Comparison of ENCODE assay signal across 31 mouse cellular contexts in genomic region chr17:12385049-12385794, GRCm38 (mm10). TPM values are rescaled to one million over a fixed set of nuclear protein-coding genes. Genes with fewer than 3 reads are reported as not detected.
DNase-seq lines count a peak whose midpoint lies in the region; ATAC-seq and TF ChIP-seq lines count a peak whose summit lies in the region.
"Had no signal": no experiment of that assay in that cellular context is flagged by ENCODE, and none has a peak within 500 bp of the region (broad histone marks: within the 10 kb centered on the region; RNA-seq: fewer than 3 reads in every experiment).

No protein-coding gene starts in this region.

- no peak overlapping the region for H3K9ac ChIP-seq in kidney, embryonic 14.5 days (ENCODE audit: low read depth, low read length)
- peak overlapping the region; percentile 56 for H3K9ac ChIP-seq in liver, adult 2 months (ENCODE audit: low read depth, low read length)
- no peak overlapping the region for H3K9ac ChIP-seq in liver, embryonic 16.5 days (ENCODE audit: low read depth, low read length)
- H3K9ac ChIP-seq: forebrain, postnatal 0 days; heart, embryonic 15.5 days; hindbrain, embryonic 14.5 days; limb, embryonic 15.5 days; midbrain, embryonic 13.5 days; neural tube, embryonic 13.5 days had no signal

- H3K27ac ChIP-seq in kidney, embryonic 14.5 days (ENCODE audit: low read depth, low read length): no peak overlapping the region
- H3K27ac ChIP-seq in liver, adult 2 months (replicated peaks; ENCODE audit: insufficient read depth, low read depth, low read length): peak overlapping the region; percentile 94
- H3K27ac ChIP-seq in liver, embryonic 16.5 days (ENCODE audit: low read length): peak overlapping the region; percentile 79
- H3K27ac ChIP-seq: embryonic facial prominence, embryonic 10.5 days; forebrain, embryonic 10.5 days; heart, embryonic 15.5 days; hindbrain, embryonic 14.5 days; limb, embryonic 15.5 days; midbrain, embryonic 13.5 days; neural tube, embryonic 13.5 days had no signal

- peak; percentile 33 for DNase-seq in kidney, adult 11 months
- peak; percentile 98 for DNase-seq in liver, adult 2 months (ENCODE audit: extremely low read depth, low read depth, low spot score)
- no peak for DNase-seq in liver
- DNase-seq in thymus, postnatal 10 days (ENCODE audit: low spot score in 2 of 2): no peak
- no peak for DNase-seq in heart, adult 9 months (ENCODE audit: low spot score in 2 of 2)
- no peak for DNase-seq in layer of hippocampus, postnatal 25 days (ENCODE audit: extremely low spot score in 1 of 2, low spot score in 1 of 2)
- DNase-seq: adrenal gland, postnatal 25 days; cerebellum, adult 8-10 months; cerebellum, postnatal 36 days; forebrain, postnatal 0 days; gastrocnemius, postnatal 25 days; heart, postnatal 36 days; left cerebral cortex, postnatal 4 days; lung, postnatal 10 days; retina, postnatal 1 day; right cerebral cortex, postnatal 25 days; spleen, adult 18-20 months had no signal

- H3K79me2 ChIP-seq in liver, adult 2 months (ENCODE audit: control insufficient read depth, insufficient read depth, low read length): no peaks in the 10 kb centered on the region; the same call in 1 of the 2 replicates

- TF ChIP-seq CTCF in liver, adult 2 months (IDR thresholded peaks at IDR 0.05; ENCODE audit: low read depth, low read length): no peak

- no peak overlapping the region for H3K4me2 ChIP-seq in kidney, embryonic 14.5 days (replicated peaks; ENCODE audit: low read depth, low read length)
- no peak overlapping the region for H3K4me2 ChIP-seq in liver, embryonic 16.5 days (ENCODE audit: low read depth, low read length)
- H3K4me2 ChIP-seq: heart, embryonic 15.5 days; hindbrain, embryonic 14.5 days; limb, embryonic 15.5 days; midbrain, embryonic 13.5 days; neural tube, embryonic 13.5 days had no signal

- no peak for ATAC-seq in kidney, embryonic 14.5 days (ENCODE audit: low FRiP score, low TSS enrichment)
- ATAC-seq in liver, embryonic 16.5 days (ENCODE audit: low read depth): peak; percentile 75
- ATAC-seq: CD4-positive, CD25-positive, alpha-beta regulatory T cell, adult 4 months; forebrain, postnatal 0 days; inflammation-experienced regulatory T-cells, adult 6 months; midbrain, embryonic 13.5 days had no signal

- H3K9me3 ChIP-seq in kidney, embryonic 14.5 days (ENCODE audit: control insufficient read depth, low read length): no peaks in the 10 kb centered on the region
- H3K9me3 ChIP-seq in liver, embryonic 16.5 days (replicated peaks; ENCODE audit: control insufficient read depth, low read length): no peaks in the 10 kb centered on the region
- H3K9me3 ChIP-seq: embryonic facial prominence, embryonic 10.5 days; forebrain, embryonic 10.5 days; heart, embryonic 15.5 days; limb, embryonic 15.5 days; midbrain, embryonic 13.5 days; neural tube, embryonic 13.5 days had no signal

- no peaks in the 10 kb centered on the region for H3K27me3 ChIP-seq in kidney, embryonic 14.5 days (ENCODE audit: control insufficient read depth, insufficient read depth, low read length)
- no peaks in the 10 kb centered on the region for H3K27me3 ChIP-seq in liver, adult 2 months (ENCODE audit: control insufficient read depth, insufficient read depth, low read length)
- no peaks in the 10 kb centered on the region for H3K27me3 ChIP-seq in liver, embryonic 16.5 days (ENCODE audit: control insufficient read depth, insufficient read depth, low read depth, low read length)
- H3K27me3 ChIP-seq: limb, embryonic 15.5 days; midbrain, embryonic 13.5 days; neural tube, embryonic 13.5 days had no signal

- H3K4me1 ChIP-seq in kidney, embryonic 14.5 days (ENCODE audit: control insufficient read depth, insufficient read depth, low read length): no peaks in the 10 kb centered on the region
- H3K4me1 ChIP-seq in liver, adult 2 months (ENCODE audit: control insufficient read depth, insufficient read depth, low read length): peaks cover 42% of the 10 kb centered on the region
- peaks cover 2% of the 10 kb centered on the region; the same call in 1 of the 2 replicates for H3K4me1 ChIP-seq in liver, embryonic 16.5 days (ENCODE audit: control insufficient read depth, low read depth, low read length)
- H3K4me1 ChIP-seq: heart, embryonic 15.5 days; limb, embryonic 15.5 days had no signal

- 73% methylated on average over 8 of the region's 8 CpGs for WGBS in kidney, embryonic 14.5 days
- WGBS in liver, adult 2 months: 19% methylated on average over 8 of the region's 8 CpGs
- WGBS in liver, embryonic 16.5 days (ENCODE audit: insufficient replicate concordance): 32% methylated on average over 8 of the region's 8 CpGs

- H3K4me3 ChIP-seq in kidney, embryonic 14.5 days (ENCODE audit: low read length): no peak overlapping the region
- H3K4me3 ChIP-seq in liver, adult 2 months (ENCODE audit: insufficient read depth, low read depth, low read length): no peak overlapping the region
- H3K4me3 ChIP-seq in liver, embryonic 16.5 days (ENCODE audit: low read depth, low read length): no peak overlapping the region
- H3K4me3 ChIP-seq: embryonic facial prominence, embryonic 10.5 days; forebrain, embryonic 10.5 days; heart, embryonic 15.5 days; limb, embryonic 15.5 days; midbrain, embryonic 13.5 days; neural tube, embryonic 13.5 days had no signal

- no peaks in the 10 kb centered on the region for H3K36me3 ChIP-seq in kidney, embryonic 14.5 days (ENCODE audit: control insufficient read depth, insufficient read depth, low read length)
- H3K36me3 ChIP-seq in liver, adult 2 months (ENCODE audit: control insufficient read depth, insufficient read depth, low read length): peaks cover 62% of the 10 kb centered on the region
- peaks cover 4% of the 10 kb centered on the region for H3K36me3 ChIP-seq in liver, embryonic 16.5 days (ENCODE audit: control insufficient read depth, insufficient read depth)
- H3K36me3 ChIP-seq: embryonic facial prominence, embryonic 10.5 days; forebrain, embryonic 10.5 days; heart, embryonic 15.5 days; limb, embryonic 15.5 days; midbrain, embryonic 13.5 days; neural tube, embryonic 13.5 days had no signal

- no peak for TF ChIP-seq POLR2A in liver, adult 2 months (IDR thresholded peaks at IDR 0.05; ENCODE audit: extremely low read depth, insufficient read depth, low read length)

RNA-seq across cellular contexts. Expression of gene Plg, which starts 6.8 kb away (rescaled TPM):
- not detected in 2 replicates for polyA plus RNA-seq in kidney, embryonic 14.5 days (2014; fragmentation: Nextera tagmentation; extraction: Ambion mirVana)
- 1,031 and 1,068 TPM in 2 replicates for total RNA-seq in liver, adult 2 months (2014; rRNA removed)
- polyA plus RNA-seq in liver, adult 2 months (2012; rRNA removed): 1,361 and 1,403 TPM in 2 replicates
- 472 and 552 TPM in 2 replicates for polyA plus RNA-seq in liver, embryonic 16.5 days (2015; fragmentation: Nextera tagmentation; extraction: Ambion mirVana)
- not detected for total RNA-seq in layer of hippocampus, postnatal 25 days (2021)
- total RNA-seq: adrenal gland, postnatal 25 days; forebrain, postnatal 0 days; gastrocnemius, postnatal 25 days; heart, adult 8-10 months; heart, postnatal 36 days; layer of hippocampus, postnatal 10 days had no signal
- polyA plus RNA-seq: CD4-positive, CD25-positive, alpha-beta regulatory T cell, adult 4 months; embryonic facial prominence, embryonic 10.5 days; forebrain, embryonic 10.5 days; inflammation-experienced regulatory T-cells, adult 6 months; urinary bladder, adult 2 months had no signal

Comparison
In these comparisons a context has a peak if more than half of its experiments do, and no peak if none do; other contexts are left out.
1. DNase-seq: peak in kidney, adult 11 months (single experiment) and liver, adult 2 months (single experiment); none in liver (single experiment), thymus, postnatal 10 days (0 of 2), heart, adult 9 months (0 of 2) and layer of hippocampus, postnatal 25 days (0 of 2).
2. RNA of gene Plg, which starts 6.8 kb away (polyA plus RNA-seq): 1,361 to 1,403 TPM in liver, adult 2 months and 472 to 552 TPM in liver, embryonic 16.5 days; not detected in kidney, embryonic 14.5 days; every median in the first group is over 100 times any median in the second.